Mouse (Mus musculus) bone marrow macrophage, adult 2 months (primary cell): ENCODE data around the gene Frs2. TPM values are rescaled to one million over a fixed set of nuclear protein-coding genes. Genes with fewer than 3 reads are reported as not detected.

Source experiments
- H3K27ac ChIP-seq: 2 replicates; pipeline ENCODE4 v1.5.1; 2012; ENCODE audit warnings: low read depth, low read length; ENCODE audit not compliant: insufficient read depth
- H3K4me1 ChIP-seq: 2 replicates; pipeline ENCODE4 v1.6.1; 2012; ENCODE audit warnings: low read length; ENCODE audit not compliant: control insufficient read depth, insufficient read depth
- H3K4me3 ChIP-seq: 2 replicates; pipeline ENCODE4 v1.5.1; 2012; ENCODE audit warnings: mild to moderate bottlenecking, low read length, moderate library complexity; ENCODE audit not compliant: insufficient read depth
- CTCF ChIP-seq: IDR thresholded peaks from 2 replicates; pipeline ENCODE4 v1.5.1; 2012; ENCODE audit warnings: low read depth, mild to moderate bottlenecking, low read length, moderate library complexity
- POLR2A ChIP-seq: IDR thresholded peaks from 2 replicates; pipeline ENCODE4 v1.6.1; 2012; ENCODE audit warnings: mild to moderate bottlenecking, low read depth, low read length, borderline replicate concordance
- polyA plus RNA-seq: library from polyadenylated mRNA; stranded (reverse); fragments of >200 nt; gene quantifications from 2 replicates; pipeline ENCODE4 v1.2.4, GENCODE M21; 2012; ENCODE audit not compliant: missing spikeins, insufficient read depth, insufficient read length

The Frs2 gene
- polyA plus RNA-seq, 1 experiment = 18.2 TPM

- H3K4me1 ChIP-seq = peaks cover 30% of the 10 kb centered on the region
These were observed 38.1 kb downstream of the Frs2 start for GRCm38 (mm10) chr10:117110271-117110670.

GRCm38 (mm10) chr10:117106686-117107085, 41.6 kb downstream of the Frs2 start:
- no peak overlapping the region for H3K27ac ChIP-seq
- TF ChIP-seq CTCF (no peak), POLR2A (no peak)
- peaks cover 19% of the 10 kb centered on the region for H3K4me1 ChIP-seq
- no peak overlapping the region for H3K4me3 ChIP-seq

More at GRCm38 (mm10) chr10:117110271-117110670, 38.1 kb downstream of the Frs2 start:
- TF ChIP-seq POLR2A (no peak), CTCF (no peak)
- Histone ChIP-seq H3K27ac (no peak overlapping the region), H3K4me3 (no peak overlapping the region)

- TF ChIP-seq POLR2A (no peak), CTCF (no peak)
- H3K4me1 ChIP-seq = peaks cover 17% of the 10 kb centered on the region
- H3K4me3 ChIP-seq = no peak overlapping the region
- H3K27ac ChIP-seq = no peak overlapping the region
These were observed 42.1 kb downstream of the Frs2 start for GRCm38 (mm10) chr10:117106244-117106643.

- Histone ChIP-seq H3K4me3 (no peak overlapping the region), H3K27ac (no peak overlapping the region), H3K4me1 (peaks cover 11% of the 10 kb centered on the region)
- no peak for TF ChIP-seq CTCF
- TF ChIP-seq POLR2A = no peak
These were observed 43.3 kb downstream of the Frs2 start for GRCm38 (mm10) chr10:117105015-117105414.

- Histone ChIP-seq H3K4me1 (peaks cover 8% of the 10 kb centered on the region), H3K27ac (no peak overlapping the region), H3K4me3 (no peak overlapping the region)
- TF ChIP-seq POLR2A (no peak), CTCF (no peak)
These were observed 44.3 kb downstream of the Frs2 start for GRCm38 (mm10) chr10:117103854-117104598.

- Histone ChIP-seq H3K27ac (no peak overlapping the region), H3K4me1 (peaks cover 1% of the 10 kb centered on the region), H3K4me3 (no peak overlapping the region)
- TF ChIP-seq CTCF (no peak), POLR2A (no peak)
These were observed 48.2 kb downstream of the Frs2 start for GRCm38 (mm10) chr10:117100175-117100574.

GRCm38 (mm10) chr10:117097116-117097698, 51.1 kb downstream of the Frs2 start:
- TF ChIP-seq POLR2A = no peak
- TF ChIP-seq CTCF = no peak
- Histone ChIP-seq H3K4me1 (no peaks in the 10 kb centered on the region), H3K27ac (no peak overlapping the region), H3K4me3 (no peak overlapping the region)

GRCm38 (mm10) chr10:117096096-117096495, 52.2 kb downstream of the Frs2 start:
- no peaks in the 10 kb centered on the region for H3K4me1 ChIP-seq
- H3K4me3 ChIP-seq = no peak overlapping the region
- no peak for TF ChIP-seq CTCF
- no peak for TF ChIP-seq POLR2A
- H3K27ac ChIP-seq = no peak overlapping the region

GRCm38 (mm10) chr10:117094504-117095329, 53.6 kb downstream of the Frs2 start:
- TF ChIP-seq POLR2A = no peak
- no peak for TF ChIP-seq CTCF
- no peaks in the 10 kb centered on the region for H3K4me1 ChIP-seq
- H3K27ac ChIP-seq = no peak overlapping the region
- no peak overlapping the region for H3K4me3 ChIP-seq
